Mouse (Mus musculus) cerebellum, adult 18-20 months (tissue): ENCODE measurements at regions not wholly inside any gene's neighbourhood (a gene's known extent, or its start where the extent isn't known, plus 50 kb on each side); places are given as distances from the start of the nearest gene placed in this dataset.
"Not testable (repeated sequence)": the region's sequence is repeated elsewhere in the genome, so short reads cannot be mapped to it uniquely, and the experiment has no call there.

Source experiments
- DNase-seq, 2 experiments: peaks; one replicate each; pipeline ENCODE4 v3.0.0; 2021

- no peak for DNase-seq
These were observed 237.1 kb downstream of the Gm5426 start for GRCm38 (mm10) chr10:96373481-96373880.

GRCm38 (mm10) chr10:96374293-96375069, 238.1 kb downstream of the Gm5426 start:
- no peak for DNase-seq

DNA sequence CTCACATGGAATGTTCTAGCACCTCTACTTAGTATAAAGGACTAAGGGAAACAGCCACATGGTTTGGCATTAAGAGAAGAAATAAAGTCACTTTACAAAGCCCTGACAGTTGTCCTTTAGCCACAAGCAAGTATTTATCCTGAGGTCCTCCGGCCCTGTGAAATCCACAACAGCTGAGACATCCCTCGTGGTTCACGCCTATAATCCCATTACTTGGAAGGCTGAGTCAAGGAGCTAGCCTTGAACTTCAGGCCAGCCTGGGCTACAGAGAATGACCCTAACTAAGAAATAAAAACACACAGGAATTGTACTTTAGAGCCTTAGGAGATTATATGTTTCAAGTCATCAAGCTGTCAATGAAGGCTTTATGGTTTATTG, 238.7 kb downstream of the Gm5426 start:
- DNase-seq: no peak

DNA sequence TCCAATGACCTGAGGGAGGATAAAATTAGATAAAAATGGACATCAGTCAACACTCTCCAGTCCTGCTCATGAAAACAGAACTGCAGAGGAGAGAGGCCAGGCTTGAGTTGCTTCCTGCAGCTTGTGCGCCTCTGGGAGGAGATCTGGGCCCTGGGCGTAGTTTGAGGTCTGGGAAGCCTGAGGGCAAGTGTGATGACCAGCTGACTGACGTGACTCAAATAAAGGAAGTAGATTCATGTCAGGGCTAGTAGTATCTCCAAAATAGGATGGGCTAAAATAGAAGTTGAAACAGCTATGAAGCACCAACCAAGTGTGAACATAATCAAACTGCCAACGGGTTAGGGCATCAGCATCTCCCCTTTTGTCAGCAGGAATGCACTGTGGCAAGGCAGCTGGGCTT, 239.3 kb upstream of the Btg1 start:
- no peak for DNase-seq

DNA sequence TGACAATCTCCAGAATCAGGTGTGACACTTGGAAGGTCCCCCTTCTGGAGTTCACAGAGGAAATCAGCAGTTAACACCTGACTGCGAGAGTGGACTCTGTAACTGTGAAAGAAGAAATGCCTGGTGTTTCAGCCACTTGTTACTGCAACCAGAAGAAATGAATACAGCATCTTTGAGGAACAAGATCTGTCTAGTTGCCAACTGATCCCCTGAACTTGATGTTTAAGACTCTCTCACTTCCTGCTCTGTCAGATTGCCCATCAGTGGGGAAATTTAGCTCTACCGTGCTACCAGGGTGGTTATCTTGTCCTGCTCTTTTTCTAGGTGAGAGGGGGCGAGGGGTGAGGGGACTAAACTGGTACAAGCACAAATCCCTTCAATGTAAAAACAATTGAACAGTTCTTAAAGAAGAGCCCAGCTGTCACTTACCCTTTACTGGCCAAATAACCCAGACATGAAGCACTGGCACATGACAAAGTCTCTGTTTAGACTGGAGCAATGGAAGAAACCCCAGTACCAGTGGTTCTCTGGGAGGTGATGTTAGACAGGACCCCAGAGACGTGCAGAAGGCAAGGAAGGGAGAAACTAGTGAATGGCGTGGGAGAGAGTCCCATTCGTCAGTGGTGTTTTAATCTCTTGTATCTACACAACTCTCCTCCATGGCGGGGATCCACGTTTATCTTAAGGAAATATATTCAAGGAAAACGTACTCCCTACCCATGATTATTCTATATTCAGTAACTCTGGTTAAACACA, 237.6 kb upstream of the Btg1 start:
- DNase-seq: no peak

DNA sequence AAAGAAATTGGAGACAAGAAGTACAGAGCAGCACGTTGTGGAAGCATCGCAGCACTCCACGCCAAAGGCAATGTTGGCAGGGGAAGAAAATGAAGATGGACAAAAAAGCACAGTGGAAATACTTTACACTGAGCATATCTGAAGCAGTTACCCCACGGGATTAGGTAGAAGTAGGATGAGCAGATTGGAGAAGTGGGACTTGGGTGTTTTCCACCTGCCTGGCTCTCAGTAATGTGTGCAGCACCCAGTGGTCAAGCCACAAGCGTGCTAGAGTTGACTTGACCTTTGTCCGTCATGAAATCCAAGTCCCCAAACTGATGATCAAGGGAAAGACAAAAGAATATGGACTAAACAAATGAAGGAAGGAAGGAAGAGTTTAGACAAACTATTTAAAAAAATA, 235.1 kb upstream of the Btg1 start:
- no peak for DNase-seq

GRCm38 (mm10) chr10:96391748-96392147, 225.1 kb upstream of the Btg1 start:
- no peak for DNase-seq

DNA sequence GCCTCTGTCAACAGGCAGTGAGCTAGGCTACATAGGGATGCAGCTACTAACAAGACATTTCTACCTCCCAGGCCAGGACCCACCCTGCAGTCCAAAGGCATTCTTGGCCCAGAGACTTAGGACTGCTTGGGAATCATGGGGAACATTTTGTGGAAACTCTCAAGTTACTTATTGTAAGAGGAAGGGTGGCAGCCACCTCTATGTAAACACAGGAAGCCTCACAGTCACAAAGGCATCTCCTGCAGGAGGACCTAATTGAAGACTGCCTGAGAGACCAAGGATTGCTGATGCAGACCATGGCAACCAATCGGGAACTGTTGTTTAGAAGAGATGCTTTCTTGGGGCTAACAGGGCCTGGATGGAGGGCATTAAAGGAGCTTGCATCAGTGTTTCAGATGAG, 224.0 kb upstream of the Btg1 start:
- DNase-seq: no peak

DNA sequence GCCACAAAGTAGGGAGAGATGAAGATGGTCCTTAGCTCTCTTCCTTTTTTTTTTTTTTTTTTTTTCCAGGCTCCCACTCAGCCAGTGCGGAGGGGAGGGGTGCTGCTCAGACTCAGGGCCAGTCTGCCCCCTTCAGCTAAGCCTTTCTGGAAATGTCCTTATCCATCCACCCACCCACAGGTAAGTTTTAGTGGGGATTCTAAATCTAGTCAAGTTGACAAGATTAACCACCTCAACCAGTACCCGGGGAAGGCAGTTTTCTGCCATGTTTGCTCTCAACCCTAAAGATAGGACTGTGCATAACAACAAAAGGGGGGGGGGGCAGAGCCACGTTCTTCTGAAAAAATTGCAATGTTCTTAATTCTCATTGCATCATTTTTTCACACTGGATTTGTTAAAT, 222.6 kb upstream of the Btg1 start:
- DNase-seq: no peak

- no peak for DNase-seq
These were observed 221.8 kb upstream of the Btg1 start for GRCm38 (mm10) chr10:96395017-96395416.

DNA sequence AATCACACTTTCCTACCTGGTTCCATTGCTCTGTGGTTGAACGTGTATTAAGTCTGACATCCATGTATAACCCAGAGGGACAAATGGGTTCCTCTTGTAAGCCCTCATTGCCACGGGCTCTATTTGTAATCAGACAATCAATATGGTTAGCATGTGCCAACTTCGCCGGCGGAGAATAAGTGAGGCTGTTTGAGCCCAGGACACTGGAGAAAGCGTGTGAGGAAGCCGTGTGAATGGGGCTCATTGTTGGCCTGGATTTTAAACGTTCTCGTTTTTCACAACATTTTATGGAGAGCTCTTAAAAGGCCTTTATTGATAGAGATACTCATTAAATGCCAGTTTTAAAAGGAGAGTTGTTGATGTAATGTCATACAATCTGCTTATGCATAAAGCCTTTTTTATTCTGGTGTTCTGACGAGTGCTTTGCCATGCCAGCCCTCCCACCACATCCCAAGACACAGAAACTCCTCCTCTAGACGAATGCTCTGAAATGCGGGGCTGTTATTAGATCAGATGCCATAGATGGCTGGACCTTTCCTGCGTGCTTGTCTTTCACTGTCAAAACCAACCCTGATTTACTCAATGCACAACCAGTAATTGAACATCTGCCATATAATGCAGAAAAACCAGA, 218.8 kb upstream of the Btg1 start:
- no peak for DNase-seq

- no peak for DNase-seq
These were observed 218.1 kb upstream of the Btg1 start for GRCm38 (mm10) chr10:96398562-96399288.

- DNase-seq: no peak
These were observed 217.0 kb upstream of the Btg1 start for GRCm38 (mm10) chr10:96399636-96400400.

DNA sequence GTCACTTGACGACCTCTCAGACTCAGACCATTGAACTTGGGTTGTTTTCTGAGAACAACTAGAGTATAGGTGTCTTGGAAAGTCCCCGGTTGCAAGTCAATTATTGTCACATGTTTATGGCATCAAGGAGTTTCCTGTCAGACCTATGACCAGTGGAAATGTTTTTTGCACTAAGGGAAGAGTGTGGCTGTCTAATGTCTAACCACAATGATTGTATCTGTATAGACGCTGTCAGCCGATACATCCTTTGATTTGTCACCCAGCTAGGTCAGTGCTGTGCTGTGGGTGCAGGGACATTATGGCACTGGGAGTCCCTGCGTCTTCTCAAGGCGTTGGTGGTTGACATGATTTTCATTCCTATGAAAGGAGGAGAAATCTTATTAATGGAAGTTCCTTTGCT, 216.0 kb upstream of the Btg1 start:
- DNase-seq: no peak

DNA sequence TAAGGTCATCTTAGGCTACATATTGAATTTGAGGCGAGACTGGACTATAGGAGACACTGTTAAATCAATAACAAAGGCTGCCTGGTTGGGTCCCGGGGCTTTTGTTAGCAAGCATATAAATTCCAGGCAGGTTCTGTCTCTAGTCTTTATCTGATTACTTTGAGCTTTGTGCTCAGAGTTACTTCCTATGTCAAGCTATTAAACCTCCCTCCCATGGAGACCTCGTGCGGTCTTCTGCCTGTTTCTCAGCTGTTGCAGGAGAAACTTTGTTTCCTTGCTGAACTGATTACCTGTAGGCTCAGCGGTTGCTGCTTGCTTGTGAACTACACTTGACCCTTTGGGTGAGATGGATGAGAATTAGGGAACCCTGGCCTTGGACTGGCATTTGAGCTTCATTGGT, 210.5 kb upstream of the Btg1 start:
- DNase-seq: no peak

DNA sequence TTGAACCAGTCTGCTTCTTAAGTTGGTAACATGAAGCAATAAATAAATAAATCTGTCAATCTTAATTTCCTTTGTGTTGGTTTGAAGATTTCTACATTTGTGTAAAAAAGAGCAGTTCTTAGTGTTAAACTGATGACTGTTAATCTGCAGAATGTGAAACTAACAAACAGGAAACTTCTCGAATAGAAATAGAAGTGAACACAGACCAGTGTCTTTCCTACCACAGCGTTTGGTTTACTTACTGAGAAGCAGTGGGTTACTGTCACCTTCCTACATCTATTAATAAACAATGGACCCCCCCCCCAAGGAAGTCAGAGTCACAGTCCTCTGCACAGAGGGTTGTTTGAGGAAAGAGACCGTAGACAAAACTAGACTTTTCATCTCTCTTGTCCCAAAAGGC, 209.0 kb upstream of the Btg1 start:
- DNase-seq: no peak

DNA sequence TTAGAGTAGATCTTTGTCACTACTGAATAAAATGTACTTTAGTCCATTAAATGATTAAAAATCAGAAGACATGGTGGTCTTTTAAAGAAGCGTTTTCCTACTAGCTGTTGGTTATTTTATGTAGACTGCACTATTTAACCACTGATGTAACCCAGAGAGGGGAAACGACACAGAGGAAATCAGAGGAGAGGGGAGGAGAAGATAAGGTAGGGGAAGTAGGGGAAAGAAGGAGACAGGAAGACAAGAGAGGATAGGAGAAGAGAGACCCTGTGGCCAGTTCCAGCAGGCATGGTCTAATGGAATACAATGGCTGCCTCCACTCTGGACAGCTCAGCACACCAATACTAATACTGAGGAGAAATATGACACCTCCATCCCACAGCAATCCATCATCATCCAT, 208.6 kb upstream of the Btg1 start:
- no peak for DNase-seq

DNA sequence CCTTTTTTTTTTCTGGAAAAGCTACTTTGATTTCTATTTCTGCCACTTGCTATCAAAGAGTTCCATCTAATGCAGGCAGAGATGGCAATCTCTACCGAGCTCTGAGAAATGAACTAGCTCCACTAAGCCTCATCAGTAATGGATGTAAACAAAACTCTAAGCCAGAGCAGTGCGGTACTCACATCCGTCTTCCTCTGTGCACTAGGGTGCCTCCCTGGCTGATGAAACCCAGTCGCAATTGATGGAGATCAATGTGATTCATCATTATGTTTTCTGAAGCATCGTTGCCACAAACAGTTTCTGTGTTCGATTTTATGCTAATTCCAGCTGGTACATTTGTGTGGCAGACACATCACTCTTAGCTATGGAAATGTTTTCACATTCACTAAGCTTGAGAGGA, 206.8 kb upstream of the Btg1 start:
- DNase-seq: no peak

GRCm38 (mm10) chr10:96414807-96415206, 202.0 kb upstream of the Btg1 start:
- no peak for DNase-seq

DNA sequence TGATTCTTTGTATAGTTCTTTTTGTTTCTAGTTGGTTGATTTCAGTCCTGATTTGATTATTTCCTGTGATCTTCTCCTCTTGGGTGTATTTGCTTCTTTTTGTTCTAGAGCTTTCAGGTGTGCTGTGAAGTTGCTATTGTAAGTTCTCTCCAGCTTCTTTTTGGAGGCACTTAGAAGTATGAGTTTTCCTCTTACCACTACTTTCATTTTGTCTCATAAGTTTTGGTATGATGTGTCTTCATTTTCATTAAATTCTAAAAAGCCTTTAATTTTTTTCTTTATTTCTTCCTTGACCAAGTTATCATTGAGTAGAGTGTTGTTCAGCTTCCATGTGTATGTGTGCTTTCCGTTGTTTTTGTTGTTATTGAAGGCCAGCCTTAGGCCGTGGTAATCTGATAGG, 195.3 kb upstream of the Btg1 start:
- DNase-seq: not testable (repeated sequence)

DNA sequence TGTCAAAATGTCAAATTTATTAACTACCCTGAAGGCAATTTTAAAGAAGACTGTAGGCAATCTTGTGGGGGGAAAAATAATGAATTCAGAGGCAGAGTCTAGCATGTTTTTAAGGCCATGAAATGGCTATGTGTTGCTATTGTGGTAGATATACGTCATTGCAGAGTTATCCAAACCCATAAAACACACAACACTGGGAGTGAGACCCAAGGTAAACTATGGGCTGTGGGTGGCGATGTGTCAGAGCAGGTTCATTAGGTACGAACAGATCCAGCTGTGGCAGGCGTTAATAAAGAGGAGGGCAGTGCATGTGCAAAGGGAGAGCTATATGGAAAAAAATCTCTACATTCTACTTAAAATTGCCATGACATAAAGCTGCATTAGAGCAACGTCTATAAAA, 189.4 kb upstream of the Btg1 start:
- no peak for DNase-seq

DNA sequence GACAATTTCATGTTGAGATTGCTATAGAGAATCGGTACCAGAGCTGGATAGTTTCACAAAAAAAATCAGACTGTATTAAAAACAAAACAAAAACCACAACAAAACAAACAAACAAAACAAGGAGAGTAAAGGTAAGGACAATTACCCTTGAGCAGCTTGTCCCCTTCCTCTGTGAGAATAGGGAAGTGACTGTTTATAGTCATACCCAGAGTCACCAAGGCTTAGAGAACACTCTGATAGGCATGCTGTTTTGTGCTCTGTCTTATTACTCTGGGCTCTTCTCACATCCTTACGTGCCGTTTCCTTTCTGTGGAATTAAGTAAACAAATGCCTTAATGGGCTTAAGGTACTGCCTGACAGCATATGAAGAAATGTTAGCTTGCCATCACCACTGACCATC, 186.7 kb upstream of the Btg1 start:
- no peak for DNase-seq

GRCm38 (mm10) chr10:96435109-96435508, 181.7 kb upstream of the Btg1 start:
- no peak for DNase-seq
